Mouse (Mus musculus) gastrocnemius, postnatal 14 days (tissue): ENCODE measurements around the gene Ets1. TPM values are rescaled to one million over a fixed set of nuclear protein-coding genes. Genes with fewer than 3 reads are reported as not detected.

Experiments used
- DNase-seq: peaks from one replicate; pipeline ENCODE4 v3.0.0; 2021; ENCODE audit warnings: mixed read lengths
- intact Hi-C: fragments of 180-260 bp; cut with DNase I; formaldehyde crosslinking; loops from one replicate; pipeline ENCODE4 v1.15.1; 2025; ENCODE audit warnings: low total_unique reads
- total RNA-seq, 2 experiments: library from RNA; stranded (reverse); gene quantifications; 2 replicates each; pipeline ENCODE4 v1.2.3; 2021

The Ets1 gene
- total RNA-seq, 2 experiments from 2014 or later = 33.0 to 35.7 TPM

DNA sequence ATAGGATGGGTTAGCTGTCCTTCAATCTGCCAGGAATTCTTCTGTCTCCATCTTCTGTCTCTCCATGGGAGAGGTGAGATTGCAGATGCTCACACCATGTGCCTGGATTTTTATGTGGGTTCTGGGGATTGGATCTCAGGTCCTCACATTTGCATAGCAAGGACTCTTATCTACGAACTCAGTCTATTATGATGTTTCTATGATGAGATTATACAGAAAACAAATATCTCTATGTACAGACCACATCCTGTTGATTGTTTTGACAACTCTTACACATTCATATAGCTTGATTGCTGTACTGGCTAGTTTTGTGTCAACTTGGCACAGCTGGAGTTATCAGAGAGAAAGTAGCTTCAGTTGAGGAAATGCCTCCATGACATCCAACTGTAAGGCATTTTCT, 162.2 kb downstream of the Ets1 start:
- intact Hi-C loops = no loop called here
- DNase-seq = no peak

DNA sequence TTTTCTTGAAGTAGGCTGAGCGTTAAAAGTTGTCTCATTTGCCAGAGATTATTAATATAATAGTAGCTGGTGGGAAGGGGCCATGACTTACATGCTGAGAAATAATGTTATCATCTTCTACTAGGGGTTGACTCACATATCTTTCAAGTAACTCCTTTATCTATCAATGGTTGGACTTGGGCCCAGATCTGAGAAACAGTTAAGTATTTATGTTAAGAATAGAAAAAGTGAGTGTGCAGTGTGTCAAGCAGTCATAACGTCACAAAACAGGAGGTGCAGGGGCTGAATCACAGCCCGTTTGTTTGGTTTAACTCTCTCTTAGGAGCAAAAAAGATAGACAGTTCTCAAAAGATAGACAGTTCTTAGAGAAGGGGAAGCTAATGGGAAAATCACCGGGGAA, 170.1 kb downstream of the Ets1 start:
- intact Hi-C loops = no loop called here
- no peak for DNase-seq

Other genes with a start within 250 kb of the Ets1 start
- 10 to 100 TPM; 16.2 to 16.6 TPM for gene Fli1, start 93.4 kb upstream of the Ets1 start, total RNA-seq